Mouse (Mus musculus): ENCODE data around the gene Chmp3.

The Chmp3 gene

DNA sequence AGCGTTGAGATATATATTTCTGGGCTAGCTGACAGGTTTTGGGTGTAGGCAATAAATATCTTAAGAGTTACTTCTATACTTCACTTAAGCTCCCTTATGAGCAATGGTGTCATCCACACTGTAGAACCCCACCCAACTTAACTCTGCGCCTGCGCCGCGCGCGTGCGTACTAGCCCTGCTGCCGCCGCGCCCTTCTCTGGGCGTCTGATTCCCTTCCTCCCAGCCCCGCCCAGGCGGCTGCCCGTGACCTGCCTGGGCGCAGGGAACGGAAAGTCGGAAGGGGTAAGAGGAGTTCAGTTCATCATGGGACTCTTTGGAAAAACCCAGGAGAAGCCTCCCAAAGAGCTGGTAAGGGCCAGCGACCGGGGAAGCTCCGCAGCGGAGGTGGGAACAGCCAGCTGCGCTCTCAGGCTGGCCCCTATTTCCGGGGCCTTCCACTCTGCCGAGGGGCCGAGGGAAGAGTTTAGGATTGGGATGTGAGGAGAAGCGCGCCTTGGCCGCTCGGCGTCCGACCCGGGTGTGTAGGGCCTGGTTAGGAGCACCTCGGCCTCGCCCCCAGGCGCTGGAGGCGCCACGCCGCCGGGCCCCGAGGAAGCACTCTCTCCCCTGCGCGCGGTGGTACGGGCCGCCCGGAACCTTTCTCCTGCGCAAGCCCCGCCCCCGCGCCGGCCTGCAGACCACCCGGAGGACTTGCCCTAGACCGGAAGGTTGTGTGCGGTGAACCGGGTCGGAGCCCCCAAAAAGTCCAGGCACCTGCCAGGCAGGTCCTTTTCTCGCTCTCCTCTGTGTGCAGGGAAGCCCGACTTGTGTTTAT, at the start of gene Chmp3:
Gene Chmp3, plus strand, starts transcription at position 112 of the 814 bp plus-strand sequence.
- in situ Hi-C loops (cut with MboI, MseI) = no loop called here

DNA sequence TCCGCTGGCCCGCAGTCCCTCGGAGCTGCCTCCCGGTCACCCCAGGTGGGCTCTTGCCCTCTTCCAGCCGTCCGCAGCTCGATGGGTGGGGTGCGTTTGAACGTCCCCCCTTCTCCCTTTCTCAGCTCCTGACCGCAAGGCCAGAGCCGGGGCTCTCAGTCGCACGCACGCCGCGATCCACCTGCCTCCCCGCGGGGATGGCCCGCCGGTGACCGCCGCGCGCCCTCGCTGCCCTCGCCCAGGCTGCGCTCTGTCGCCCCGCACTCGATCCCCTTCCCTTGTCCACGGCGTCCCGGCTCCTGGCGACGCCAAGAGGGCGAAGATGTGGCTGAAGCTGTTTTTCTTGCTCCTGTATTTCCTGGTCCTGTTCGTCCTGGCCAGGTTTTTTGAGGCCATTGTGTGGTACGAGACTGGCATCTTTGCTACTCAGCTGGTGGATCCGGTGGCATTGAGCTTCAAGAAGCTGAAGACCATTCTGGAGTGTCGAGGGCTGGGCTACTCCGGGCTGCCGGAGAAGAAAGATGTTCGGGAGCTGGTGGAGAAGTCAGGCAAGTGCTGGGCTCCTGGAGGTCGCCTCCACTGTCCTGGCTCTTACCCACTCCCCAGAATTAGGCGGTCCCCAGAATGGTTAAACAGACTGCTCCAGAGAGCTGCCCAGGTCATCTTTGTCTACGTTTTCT, 49.1 kb upstream of the Chmp3 start:
- in situ Hi-C loops (cut with MboI, MseI) = loop anchor here in 1 of 2 experiments (5.0 kb wide), 1 partner anchor 52 kb away; the partner anchor contains the start of gene Rmnd5a

DNA sequence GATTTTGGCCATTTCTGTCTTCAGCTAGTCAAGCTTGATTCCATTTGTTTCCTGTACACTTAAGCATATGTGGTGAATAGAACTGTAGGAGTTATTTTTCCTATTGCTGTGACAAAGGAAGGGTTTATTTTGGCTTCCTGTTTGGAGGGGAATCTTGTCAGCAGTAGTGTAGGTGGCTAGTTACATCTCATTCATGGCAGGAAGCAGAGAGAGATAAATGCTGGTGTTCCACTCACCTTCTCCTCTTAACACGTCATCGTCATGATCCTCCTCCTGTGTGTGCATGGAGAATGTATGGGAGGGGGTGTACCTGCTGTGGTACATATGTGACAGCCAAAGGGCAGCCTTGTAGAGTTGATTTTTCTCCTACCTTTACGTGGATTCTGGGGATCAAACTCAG, 43.0 kb upstream of the Chmp3 start:
- in situ Hi-C loops (cut with MboI, MseI) = loop anchor here in 1 of 2 experiments (5.0 kb wide), 1 partner anchor 37 kb away; no protein-coding TSS in a partner anchor

DNA sequence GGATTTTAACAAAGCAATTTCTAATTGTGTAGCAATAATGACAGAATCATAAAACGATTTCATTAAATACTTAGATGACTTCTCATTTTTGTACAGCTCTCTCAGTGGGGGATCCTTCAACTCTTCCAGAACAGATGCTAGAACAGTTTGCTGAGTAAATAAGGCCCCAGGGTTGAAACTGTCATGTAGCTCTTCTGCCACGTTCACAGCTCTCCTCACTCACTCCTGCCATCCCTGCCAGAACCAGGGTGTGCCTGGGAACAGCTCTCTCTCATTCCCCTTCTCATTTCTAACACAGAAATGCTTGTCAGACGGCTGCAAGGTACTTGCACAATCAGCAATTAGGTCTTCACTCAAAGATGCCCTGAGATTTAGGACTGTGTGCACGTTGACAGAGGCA, 40.6 kb upstream of the Chmp3 start:
- in situ Hi-C loops (cut with MboI, MseI) = loop anchor here in 1 of 2 experiments (5.0 kb wide), 1 partner anchor 34 kb away; no protein-coding TSS in a partner anchor

DNA sequence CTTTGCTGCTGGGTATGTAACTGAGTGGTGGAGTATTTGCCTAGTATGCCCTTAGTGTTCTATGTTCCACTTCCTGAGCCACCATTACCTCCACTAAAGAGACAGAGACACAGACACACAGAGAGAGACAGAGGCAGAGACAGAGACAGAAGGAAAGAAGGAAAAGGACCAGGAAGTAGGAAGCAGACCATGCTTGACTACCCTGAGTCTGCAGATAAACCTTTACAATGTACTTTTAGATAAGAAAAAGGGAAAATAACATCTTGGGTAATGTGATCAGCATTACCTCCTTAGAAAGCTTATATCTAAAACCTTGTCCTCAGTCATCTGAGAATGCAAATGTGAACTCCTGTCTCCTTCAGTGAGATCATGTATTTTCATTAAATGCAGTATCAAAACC, 39.9 kb upstream of the Chmp3 start:
- in situ Hi-C loops (cut with MboI, MseI) = loop anchor here in 1 of 2 experiments (5.0 kb wide), 1 partner anchor 34 kb away; no protein-coding TSS in a partner anchor

DNA sequence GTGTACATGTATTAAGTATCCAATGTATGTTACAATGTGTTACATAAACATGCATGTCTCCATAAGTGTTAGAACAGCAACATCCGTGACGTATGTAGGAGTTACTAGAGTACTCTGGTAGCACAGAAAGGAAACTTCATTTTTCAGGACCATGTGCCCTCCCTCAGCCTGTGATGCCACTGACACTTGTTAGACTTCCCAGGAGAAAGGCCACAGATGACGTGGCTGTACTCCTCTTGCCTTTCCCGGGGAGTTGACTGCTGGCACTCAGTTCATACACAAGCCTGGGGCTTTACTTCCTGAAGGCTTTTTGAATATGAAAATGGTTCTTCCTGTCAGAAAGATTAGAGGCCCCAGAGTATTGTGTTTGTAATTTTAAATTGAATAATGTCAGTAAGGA, 39.5 kb upstream of the Chmp3 start:
- in situ Hi-C loops (cut with MboI, MseI) = loop anchor here in 1 of 2 experiments (5.0 kb wide), 1 partner anchor 33 kb away; no protein-coding TSS in a partner anchor

DNA sequence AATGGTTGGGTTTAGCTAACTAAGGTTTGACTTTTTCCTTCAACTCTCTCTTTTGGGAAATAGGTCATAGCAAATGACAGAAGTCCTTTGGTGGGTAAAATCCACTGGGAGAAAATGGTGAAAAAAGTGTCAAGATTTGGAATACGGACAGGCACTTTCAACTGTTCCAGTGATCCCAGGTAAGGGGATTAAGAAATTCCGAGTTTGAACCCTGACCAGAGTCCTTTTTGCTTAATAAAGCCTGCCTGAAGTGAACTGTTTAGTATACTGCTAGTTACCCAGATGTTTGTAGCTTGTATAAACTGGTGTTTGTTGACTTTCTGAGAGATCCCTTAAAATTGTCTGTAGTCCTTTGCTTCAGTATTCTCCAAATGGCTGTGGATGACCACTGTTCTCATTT, 37.9 kb upstream of the Chmp3 start:
- in situ Hi-C loops (cut with MboI, MseI) = no loop called here

DNA sequence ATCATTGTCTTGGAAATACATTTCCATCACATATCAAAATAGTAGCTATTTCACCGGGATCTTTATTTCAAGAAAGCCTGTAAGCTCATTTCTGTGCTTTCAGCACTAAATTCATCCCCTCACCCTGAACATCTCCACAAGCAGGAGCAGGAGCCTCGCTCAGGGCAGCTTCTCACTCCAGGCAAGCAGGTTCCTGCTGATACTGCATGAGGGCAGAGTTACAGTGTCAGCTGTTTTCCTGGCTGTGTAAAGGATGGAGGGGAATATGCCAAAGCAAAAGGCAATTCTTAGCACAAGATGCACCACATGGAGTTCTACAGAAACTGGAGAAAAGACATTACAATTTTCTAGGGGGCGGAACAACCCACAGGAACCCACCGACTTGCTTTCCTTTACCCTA, 24.1 kb upstream of the Chmp3 start:
- in situ Hi-C loops (cut with MboI, MseI) = no loop called here

DNA sequence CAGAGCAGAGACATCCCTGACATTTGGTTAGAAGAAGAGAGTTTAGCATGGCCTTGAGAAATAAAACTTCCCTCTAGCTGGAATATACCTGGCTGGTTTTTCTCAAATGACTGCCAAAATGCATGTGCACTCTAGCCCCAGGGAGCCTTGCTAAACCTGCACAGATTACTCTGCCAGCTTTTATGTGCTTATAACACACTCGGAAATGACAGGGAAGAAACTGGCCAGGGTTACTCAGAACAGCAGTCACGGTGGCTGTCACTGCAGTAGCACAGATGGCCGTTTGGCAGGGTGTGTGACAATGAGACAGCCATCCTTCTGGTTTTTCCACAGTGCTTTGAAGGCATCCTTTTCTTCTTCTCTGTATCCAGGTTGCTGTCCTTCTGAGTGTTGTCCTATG, 18.0 kb upstream of the Chmp3 start:
- in situ Hi-C loops (cut with MboI, MseI) = no loop called here

DNA sequence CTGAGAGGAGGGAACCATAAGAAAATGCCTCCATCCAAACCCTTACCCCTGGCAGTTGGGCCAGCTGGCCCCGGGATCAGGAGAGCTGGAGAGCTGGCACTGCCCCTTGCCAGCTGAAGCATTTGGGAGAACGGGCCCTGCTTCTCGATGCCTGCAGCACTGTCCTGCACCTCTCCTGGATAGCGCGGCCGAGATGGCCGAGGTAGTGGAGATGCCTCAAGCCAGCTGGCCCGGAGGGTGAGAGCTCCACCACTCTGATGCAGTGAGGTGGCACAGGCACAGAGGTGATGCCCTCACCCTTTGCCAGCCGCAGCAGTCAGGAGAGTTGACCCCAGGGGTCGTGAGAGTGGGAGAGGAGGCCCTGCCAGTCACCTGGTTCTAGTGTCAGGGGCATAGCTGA, 16.5 kb upstream of the Chmp3 start:
- in situ Hi-C loops (cut with MboI, MseI) = no loop called here

DNA sequence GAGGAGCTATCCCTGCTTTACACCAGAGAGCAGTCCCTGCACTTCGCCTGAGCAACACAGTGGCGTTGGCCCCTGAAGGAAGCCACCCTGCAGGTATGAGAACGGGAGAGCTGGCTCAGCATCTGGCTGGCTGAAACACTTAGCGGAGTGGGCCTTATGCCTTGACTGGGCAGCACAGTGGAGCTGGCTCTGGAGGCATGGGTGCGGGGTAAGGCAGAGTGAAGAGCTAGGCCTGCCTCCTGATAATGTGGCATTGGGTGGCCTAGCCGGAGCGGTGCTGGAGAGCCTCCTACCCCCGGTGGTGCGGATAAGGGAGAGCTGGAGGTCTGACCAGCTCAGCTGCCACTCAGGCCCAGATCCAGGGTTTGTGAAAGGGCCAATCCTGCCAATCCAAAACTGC, 15.8 kb upstream of the Chmp3 start:
- in situ Hi-C loops (cut with MboI, MseI) = no loop called here

DNA sequence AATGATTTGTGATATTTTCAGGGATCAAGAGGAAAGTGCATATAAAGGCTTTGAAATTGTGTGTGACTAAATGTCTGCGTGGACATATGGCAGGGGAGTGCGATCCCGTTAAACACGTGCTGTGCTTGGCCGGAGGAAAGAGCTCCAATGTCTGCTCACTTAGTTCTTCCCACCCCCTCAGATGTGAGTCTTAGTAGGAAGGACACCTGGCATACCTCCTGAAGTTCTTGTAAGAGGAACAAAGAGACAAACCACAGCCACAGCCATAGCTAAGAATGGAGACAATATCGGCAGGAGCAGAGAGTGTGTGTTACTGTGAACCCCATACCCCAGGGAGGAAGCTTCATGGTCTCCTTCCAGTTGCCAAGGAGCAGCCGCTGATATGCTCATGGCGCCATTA, 13.4 kb upstream of the Chmp3 start:
- in situ Hi-C loops (cut with MboI, MseI) = no loop called here

DNA sequence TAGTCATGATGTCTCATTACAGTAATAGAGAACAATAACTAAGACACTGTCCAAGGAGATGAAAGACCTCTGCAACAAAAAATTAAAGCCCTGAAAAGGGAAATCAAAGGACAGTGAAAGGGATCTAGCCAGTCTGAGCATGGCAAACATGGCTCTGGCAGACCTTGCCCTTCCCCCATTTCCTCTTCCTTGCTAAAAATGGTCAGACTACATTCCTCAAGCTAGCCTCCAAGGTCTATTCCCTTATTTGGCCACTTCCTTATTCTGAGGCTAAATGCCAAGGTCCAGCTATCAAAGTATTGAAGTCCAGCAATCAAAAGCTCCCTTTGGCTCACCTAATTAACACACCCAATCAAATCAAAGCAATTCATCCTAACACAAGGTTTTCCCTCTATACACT, 6.3 kb upstream of the Chmp3 start:
- in situ Hi-C loops (cut with MboI, MseI) = loop anchor here in 1 of 2 experiments (5.0 kb wide), 1 partner anchor 35 kb away; no protein-coding TSS in a partner anchor

DNA sequence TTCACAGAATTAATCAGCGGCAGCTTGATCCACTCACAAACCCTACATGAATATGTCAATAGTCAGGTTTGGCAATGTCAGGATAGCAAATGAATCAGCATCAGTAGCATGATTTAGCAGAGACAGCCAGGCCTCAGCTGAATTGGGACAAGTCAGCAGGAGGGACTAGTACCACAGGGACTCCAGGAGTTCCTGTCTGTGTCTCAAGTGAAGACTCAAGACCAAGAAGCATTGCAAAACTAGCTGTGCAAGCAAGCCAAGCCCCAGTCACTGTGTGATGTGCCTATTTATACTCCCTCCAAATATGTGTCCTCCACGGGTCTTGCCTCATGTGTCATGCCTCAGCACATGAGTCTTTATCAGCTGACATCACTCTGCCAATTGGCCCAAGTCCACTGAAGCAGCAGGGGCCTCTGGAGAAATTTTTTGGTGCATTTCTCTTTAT, 11.9 kb downstream of the Chmp3 start:
- in situ Hi-C loops (cut with MboI, MseI) = no loop called here

DNA sequence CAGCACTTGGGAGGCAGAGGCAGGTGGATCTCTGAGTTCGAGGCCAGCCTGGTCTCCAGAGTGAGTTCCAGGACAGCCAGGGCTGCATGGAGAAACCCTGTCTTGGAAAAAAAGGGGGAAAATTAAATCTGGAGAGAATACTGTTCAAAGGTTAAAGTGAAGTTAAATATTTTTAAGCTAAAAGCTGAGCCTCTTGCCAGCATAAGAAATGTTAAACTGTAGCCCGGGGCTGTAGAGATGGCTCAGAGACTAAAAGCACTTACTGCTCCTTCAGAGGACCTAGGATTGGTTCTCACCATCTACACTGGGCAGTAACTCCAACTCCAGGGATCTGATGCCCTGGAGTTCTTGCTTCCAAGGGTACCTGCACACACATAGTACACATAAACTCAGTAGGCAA, 13.2 kb downstream of the Chmp3 start:
- in situ Hi-C loops (cut with MboI, MseI) = no loop called here

DNA sequence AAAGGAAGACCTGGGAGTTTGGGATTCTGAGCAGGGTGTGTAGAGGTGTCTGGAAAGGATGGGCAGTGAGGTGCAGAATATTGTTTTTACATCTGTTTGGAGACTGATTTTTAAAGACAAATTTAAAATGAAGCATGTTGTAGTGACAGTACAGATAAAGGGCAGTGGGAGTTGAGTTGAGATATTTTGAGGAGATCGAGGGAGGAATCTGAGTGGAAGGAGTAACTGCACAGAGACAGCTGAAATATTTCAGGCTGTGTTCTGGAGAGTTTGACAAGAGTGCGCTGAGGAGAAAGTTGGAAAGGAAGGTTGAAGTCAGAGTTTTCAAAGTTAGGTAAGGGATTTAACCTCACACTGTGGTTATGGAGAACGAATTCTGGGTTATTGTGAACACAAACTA, 25.0 kb downstream of the Chmp3 start:
- in situ Hi-C loops (cut with MboI, MseI) = no loop called here

DNA sequence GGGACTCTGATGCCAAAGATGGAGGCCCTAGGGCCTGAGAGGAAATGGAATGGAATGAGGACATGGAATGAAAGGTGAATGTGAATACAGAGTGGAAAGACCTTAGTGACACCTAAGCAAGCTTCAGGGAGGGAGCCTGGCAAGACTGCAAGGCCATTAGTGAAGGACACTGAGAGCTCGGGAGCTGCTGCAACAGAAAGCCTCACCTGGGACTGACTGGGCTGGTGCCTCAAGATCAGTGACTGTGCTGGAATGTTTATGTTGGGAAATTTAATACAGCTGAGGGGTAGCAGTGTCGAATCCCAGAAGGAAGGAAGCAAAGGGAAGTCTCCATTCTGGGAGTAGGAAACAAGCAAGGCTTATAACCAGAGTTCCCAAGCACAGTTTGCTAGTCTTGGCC, 25.4 kb downstream of the Chmp3 start:
- in situ Hi-C loops (cut with MboI, MseI) = no loop called here

DNA sequence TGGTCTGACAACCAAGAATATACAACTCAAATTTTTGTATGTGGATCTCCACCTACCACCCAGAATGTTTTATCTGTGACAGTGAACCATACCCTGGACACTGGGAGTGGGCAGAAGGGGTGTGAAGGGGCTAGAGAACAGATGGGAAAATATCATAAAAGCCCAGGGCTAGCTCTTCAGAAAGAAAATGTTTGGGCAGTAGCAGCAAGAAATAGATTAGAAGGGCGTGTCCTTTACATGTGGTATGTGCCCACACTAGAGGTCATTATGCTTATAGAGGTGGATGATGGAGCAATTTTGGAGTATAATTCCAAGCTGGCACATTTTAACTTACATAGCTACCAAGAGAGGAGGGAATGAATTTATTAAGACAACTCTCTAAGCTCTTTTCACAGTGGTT, 31.8 kb downstream of the Chmp3 start:
- in situ Hi-C loops (cut with MboI, MseI) = loop anchor here in 1 of 2 experiments (25.0 kb wide), 1 partner anchor 762 kb away; the partner anchor contains the start of genes 0610030E20Rik and Usp39

DNA sequence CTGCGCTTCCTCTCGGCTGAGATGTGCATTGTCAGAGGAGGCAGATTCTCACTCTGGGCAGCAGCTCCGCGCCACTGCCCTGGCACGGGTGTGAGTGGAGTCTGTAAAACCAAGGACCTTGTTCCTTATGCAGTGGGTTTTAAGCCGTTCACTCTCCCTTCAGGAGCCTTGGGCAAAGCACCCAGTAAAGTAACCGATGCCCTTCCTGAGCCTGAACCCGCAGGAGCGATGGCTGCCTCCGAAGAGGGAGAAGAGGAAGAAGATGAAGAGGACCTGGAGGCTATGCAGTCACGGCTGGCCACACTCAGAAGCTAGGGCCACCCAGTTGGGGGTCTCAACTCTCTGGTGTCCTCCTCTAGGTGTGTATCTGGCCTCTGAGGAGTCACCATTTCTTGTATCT, 35.9 kb downstream of the Chmp3 start:
- in situ Hi-C loops (cut with MboI, MseI) = loop anchor here in 1 of 2 experiments (25.0 kb wide), 1 partner anchor 758 kb away; the partner anchor contains the start of genes 0610030E20Rik and Usp39

DNA sequence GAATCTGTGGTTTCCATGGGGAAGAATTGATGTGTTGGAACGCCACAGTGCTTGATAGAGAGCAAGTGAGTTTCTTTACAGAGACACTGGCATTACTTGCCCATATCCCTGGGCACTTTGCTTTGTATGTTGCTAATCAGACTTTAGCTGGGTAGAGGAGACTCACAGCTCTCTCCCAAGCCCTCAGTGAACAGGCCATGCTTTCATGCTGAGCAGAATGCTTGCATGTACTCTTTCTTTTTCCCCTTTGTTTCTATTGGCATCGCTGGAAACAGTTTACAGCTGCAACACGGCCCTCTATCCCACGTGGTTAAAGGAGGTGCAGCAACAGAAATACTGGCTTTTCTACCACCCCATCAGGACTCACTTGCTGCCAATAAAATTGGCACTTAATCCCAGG, 39.6 kb downstream of the Chmp3 start:
- in situ Hi-C loops (cut with MboI, MseI) = loop anchor here in 1 of 2 experiments (25.0 kb wide), 1 partner anchor 754 kb away; the partner anchor contains the start of genes 0610030E20Rik and Usp39

DNA sequence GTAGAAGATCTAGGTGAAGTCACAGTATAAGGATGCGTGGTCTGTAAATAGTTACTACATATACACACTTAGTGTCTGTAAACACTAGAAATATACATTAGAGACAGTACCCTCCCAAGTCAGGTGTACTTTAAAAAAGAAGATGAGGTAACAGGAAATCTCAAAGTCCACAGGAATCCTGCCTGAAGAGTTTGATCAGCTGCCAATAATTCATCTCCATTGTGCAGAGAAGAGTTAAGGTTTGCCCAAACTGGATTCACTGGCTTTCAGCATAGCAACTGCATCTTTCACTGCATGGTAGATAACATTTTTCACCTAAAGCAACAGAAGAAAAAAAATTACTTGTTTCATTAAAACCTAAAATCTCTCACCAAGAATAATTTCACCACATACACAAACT, 45.8 kb downstream of the Chmp3 start:
- in situ Hi-C loops (cut with MboI, MseI) = loop anchor here in 1 of 2 experiments (25.0 kb wide), 1 partner anchor 748 kb away; the partner anchor contains the start of genes 0610030E20Rik and Usp39

DNA sequence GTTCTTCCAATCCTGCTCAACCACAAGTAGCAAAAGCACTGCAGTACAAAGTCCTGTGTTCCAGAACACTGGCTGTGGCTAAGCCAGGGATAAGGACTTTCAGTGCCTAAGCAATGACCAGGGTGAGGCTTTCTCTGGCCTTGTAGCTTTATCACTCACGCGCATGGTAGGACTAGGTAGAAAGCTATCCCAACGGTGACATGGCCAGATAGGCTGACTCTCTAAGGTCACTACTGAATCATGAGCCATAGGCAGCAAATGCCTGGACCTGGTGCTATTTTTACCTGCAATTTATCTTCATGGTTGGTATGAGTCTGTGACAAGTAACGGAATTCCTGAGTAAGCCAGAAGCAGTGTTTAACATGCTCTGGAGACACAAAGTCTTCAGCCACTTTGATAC, 46.6 kb downstream of the Chmp3 start:
- in situ Hi-C loops (cut with MboI, MseI) = loop anchor here in 1 of 2 experiments (25.0 kb wide), 1 partner anchor 747 kb away; the partner anchor contains the start of genes 0610030E20Rik and Usp39
